Mouse (Mus musculus): ENCODE results near the gene Vmn2r79. TPM values are rescaled to one million over a fixed set of nuclear protein-coding genes. Genes with fewer than 3 reads are reported as not detected.
"Not testable (repeated sequence)": the region's sequence is repeated elsewhere in the genome, so short reads cannot be mapped to it uniquely, and the experiment has no call there.

Vmn2r79 gene
- not detected for total RNA-seq (2021)
- long read RNA-seq, experiment 1 = 0 reads
- long read RNA-seq, experiment 2 = 0 reads

DNA sequence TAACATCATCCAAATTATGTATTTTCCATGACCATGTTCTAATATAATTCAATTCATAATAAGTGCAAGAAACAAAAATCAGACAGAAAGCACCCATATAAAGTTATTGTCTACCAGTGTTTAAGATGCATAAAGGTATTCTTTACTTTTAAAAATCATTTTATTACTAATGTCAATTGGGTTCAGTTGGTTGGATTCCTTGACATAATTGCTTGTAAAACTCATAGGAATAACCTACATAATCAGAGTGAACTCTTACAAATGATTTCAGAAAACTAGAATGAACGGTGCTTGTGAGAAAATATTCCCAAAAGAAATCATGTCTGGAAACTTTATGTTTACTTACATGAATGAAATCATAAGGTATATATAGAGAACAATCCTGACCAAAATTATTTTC lies at the start of gene Vmn2r79:
Gene Vmn2r79, plus strand, starts transcription at position 301 of the 400 bp plus-strand sequence.
- DNase-seq = not testable (repeated sequence)

DNA sequence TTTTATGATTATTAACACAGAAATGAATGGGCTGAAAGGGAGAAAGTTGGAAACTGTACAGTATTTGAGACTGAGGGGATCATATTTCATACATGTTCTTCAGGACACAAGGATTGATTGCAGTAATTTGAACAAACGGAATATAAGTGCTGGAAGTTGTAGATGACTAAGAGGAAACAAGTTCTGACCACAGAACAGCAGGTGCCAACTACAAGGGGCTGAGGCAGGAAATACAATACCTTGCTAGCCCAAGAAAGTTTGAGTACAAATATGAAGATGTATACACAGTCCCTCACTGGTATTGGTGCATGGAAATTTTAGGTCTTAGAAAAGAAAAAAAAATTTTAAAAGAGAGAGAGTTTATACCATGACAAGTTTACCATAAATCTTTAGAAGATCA lies 1.2 kb upstream of the Vmn2r79 start:
- DNase-seq = no peak

DNA sequence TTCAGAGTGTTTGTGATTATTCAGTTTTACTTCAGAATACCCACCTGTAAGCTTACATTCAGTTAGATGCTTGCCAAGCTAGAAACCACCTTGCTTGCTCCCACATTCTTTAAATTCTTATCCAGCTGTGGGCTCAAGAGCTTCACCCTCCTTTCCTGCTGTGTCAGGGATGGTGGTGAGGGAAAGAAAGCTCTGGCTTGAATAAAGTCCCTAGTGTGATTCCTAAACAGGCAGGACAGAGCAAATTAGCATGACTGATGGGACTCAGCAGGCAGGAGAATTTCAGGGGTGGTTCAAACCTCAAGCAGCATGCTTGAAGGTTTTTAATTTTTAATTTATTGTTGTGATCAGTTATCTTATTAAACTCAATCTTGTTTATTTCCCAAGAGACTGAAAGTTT lies 30.6 kb downstream of the Vmn2r79 start:
- not testable (repeated sequence) for DNase-seq

DNA sequence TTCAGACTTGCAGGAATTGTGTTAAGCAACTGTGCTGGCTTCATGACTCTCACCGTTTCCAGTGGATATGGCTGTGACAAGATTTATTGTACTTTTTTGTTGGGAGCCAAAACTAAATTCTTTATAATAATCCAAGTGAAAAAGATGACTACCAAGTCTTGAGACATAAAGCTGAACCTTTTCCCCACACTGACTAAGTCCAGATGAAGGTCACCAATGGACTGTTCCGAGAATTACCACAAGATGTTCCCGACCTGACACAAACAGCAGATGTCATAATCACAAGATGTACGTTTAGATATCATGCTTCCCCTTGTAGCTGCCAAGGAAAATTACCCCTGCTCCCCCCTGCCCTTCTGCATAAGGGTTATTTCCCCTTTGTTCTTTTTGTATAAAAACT lies 67.7 kb downstream of the Vmn2r79 start:
- no peak for DNase-seq

Other genes starting within 250 kb of the Vmn2r79 start
- under 1 TPM in 1 of 2 experiments, not detected in 1; 0.13 TPM for gene Folh1, start 220.2 kb upstream of the Vmn2r79 start, total RNA-seq (2021)
- gene Vmn2r77, start 201.1 kb upstream of the Vmn2r79 start, total RNA-seq (2021) = not detected
- not detected for gene Vmn2r78, start 81.0 kb upstream of the Vmn2r79 start, total RNA-seq (2021)
- gene Nox4, start 250.0 kb downstream of the Vmn2r79 start, total RNA-seq (2021) = 1 to 10 TPM; 1.5 to 2.1 TPM